Mouse (Mus musculus): Measurements from ENCODE around the gene Ush1g. TPM values are rescaled to one million over a fixed set of nuclear protein-coding genes. Genes with fewer than 3 reads are reported as not detected.
A peak's percentile ranks its signal among the peaks of the same experiment; 100 is the strongest.

The Ush1g gene
- polyA plus RNA-seq, 1 experiment from 2014 or later: not detected

DNA sequence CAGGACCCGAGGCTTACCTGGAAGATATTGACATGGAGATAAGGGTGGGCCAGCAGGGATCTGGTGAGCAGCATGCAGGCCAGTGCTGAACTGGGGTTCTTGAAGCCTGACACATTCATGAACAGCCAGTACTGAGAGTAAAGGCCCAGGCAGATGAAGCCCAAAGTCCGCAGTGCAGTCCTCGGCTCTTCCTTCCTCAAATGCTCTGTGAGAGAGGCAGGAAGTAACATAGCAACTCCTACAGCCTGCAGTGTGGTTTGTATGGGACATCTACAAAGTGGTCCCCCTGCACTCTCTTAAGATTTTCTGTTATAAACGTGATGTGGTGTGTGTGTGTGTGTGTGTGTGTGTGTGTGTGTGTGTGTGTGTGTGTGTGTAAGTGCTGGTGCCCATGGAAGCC, 36.6 kb downstream of the Ush1g start:
- no peaks in the 10 kb centered on the region for H3K27me3 ChIP-seq
- no peaks in the 10 kb centered on the region for H3K9me3 ChIP-seq
- no peaks in the 10 kb centered on the region for H3K36me3 ChIP-seq (replicated peaks)
- H3K4me2 ChIP-seq: no peak overlapping the region
- H3K27ac ChIP-seq: no peak overlapping the region
- ATAC-seq (ENCODE audit: low FRiP score): no peak
- H3K4me1 ChIP-seq: peaks cover 6% of the 10 kb centered on the region; the same call in 1 of the 2 replicates
- H3K4me3 ChIP-seq (replicated peaks): no peak overlapping the region
- 73% methylated on average over 4 of the region's 4 CpGs for WGBS
- H3K9ac ChIP-seq: no peak overlapping the region

DNA sequence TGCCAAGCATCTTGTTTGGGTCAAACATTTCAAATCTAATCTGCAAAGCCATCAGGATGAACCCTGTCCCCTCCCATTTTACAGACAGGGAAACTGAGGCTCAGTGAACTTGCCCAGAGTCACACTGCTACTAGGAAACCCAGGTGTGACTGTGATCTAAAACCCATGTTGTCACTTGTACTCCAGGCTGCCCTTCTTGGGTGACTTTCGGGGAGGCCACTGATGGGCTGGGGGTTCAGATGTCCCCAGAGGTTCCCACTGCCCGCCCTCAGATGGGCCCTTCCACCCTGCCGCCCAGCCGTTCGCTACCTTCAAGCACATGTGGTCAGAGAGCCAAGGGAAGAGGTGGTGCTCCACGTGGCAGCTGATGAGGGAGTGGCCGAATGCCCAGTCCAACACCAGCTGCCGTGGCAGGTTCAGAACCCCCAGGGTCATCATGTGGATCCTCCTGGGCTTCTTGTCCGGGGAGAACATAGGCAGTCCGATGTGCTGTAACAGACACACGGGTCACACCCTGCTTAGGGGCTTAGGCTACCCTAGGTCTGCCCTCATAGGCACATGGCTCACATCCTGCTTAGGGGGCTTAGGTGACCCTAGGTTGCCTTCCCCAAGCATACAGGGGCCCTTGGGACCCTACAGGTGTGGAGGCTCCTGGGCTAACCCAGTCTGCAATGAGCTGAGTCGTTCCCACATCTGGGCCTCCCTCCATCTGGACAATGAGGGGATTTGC, 37.8 kb downstream of the Ush1g start:
- H3K4me1 ChIP-seq: peaks cover 6% of the 10 kb centered on the region; the same call in 1 of the 2 replicates
- H3K27ac ChIP-seq: no peak overlapping the region
- no peak overlapping the region for H3K4me2 ChIP-seq
- H3K4me3 ChIP-seq (replicated peaks): no peak overlapping the region
- H3K9ac ChIP-seq: no peak overlapping the region
- WGBS: 86% methylated on average over 12 of the region's 12 CpGs
- H3K36me3 ChIP-seq (replicated peaks): no peaks in the 10 kb centered on the region
- no peaks in the 10 kb centered on the region for H3K27me3 ChIP-seq
- no peak for ATAC-seq (ENCODE audit: low FRiP score)
- no peaks in the 10 kb centered on the region for H3K9me3 ChIP-seq

DNA sequence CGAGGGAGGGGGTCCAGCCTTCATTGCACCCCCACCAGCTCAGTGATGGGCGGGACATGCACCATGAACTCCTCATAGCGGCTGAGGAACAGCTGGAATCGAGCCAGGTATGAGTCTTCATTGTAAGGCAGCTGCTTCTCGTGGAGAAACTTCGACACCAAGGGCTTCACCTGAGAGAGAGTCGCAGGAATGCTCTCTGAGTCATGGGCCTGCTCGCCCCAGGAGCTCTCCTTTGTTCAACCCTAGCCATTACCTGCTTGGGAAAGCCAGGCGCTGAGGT, 38.4 kb downstream of the Ush1g start:
- ATAC-seq (ENCODE audit: low FRiP score): no peak
- H3K4me3 ChIP-seq (replicated peaks): no peak overlapping the region
- no peak overlapping the region for H3K27ac ChIP-seq
- no peaks in the 10 kb centered on the region for H3K27me3 ChIP-seq
- no peak overlapping the region for H3K9ac ChIP-seq
- H3K36me3 ChIP-seq (replicated peaks): no peaks in the 10 kb centered on the region
- peaks cover 6% of the 10 kb centered on the region; the same call in 1 of the 2 replicates for H3K4me1 ChIP-seq
- WGBS: 78% methylated on average over 9 of the region's 9 CpGs
- no peak overlapping the region for H3K4me2 ChIP-seq
- H3K9me3 ChIP-seq: no peaks in the 10 kb centered on the region

DNA sequence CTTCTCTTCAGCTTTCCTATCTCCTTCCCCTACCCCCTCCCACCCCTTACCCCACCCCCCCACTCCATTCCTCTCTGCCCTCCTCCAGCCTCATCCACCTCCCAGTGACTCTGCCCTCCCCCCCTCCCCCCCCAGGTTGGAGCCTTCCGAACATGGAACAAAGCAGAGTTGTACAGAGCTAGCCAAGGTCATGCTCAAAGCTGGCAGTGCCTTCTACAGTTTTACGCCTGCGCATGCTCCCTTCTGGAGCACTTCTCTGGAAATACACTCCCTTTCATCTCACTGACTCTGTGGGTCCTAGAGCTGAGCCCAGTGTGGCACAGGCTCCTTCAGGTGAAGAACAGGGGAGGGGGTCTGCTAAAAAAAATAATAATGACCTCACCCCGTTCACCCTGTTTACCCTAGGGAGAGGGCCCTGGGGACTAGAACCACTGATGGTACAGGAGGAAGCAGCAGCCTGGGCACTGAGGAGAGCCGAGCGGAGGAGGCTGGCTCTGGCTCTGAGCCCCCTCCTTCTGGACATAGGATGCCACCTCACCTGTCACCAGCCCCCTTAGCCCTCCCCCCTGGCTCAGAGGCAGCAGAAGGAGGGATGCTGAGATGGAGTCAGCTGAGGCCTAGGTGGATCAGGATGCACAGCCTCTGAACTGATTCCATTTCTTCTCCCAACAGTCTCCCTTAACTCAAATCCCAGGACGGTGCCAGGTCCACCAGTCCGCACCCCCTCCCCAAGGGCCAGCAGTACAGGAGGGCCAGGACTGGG, 38.9 kb downstream of the Ush1g start:
- 85% methylated on average over 8 of the region's 8 CpGs for WGBS
- ATAC-seq (ENCODE audit: low FRiP score): no peak

DNA sequence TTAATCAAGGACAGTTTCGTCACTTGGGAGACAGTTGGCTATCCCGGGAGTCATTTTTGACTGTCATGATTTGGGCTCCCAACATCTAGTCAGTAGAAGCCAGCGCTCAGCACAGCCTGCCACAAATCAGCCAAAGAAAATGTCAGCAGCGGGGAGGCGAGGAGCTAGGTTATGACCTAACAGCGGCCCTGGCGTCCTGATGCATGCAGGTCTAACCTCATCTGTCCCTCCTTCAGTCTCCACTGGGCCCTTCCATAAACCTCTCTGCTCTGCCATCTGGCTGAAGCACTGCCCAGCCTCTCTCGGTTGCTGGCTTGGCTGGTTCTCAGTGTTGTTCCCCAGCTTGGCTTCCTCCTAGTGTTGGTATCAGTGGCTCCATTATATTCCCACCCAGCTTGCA, 39.5 kb downstream of the Ush1g start:
- Histone ChIP-seq H3K27ac (no peak overlapping the region), H3K4me1 (peaks cover 12% of the 10 kb centered on the region), H3K27me3 (no peaks in the 10 kb centered on the region), H3K36me3 (replicated peaks) (no peaks in the 10 kb centered on the region), H3K9ac (no peak overlapping the region), H3K4me3 (replicated peaks) (no peak overlapping the region), H3K4me2 (no peak overlapping the region), H3K9me3 (no peaks in the 10 kb centered on the region)
- WGBS: 79% methylated on average over 8 of the region's 8 CpGs
- no peak for ATAC-seq (ENCODE audit: low FRiP score)

More for the DNA sequence above, 38.9 kb downstream of the Ush1g start:
- Histone ChIP-seq H3K36me3 (replicated peaks) (no peaks in the 10 kb centered on the region), H3K27me3 (no peaks in the 10 kb centered on the region), H3K4me1 (peaks cover 8% of the 10 kb centered on the region), H3K27ac (no peak overlapping the region), H3K9ac (no peak overlapping the region), H3K4me3 (replicated peaks) (no peak overlapping the region), H3K4me2 (no peak overlapping the region), H3K9me3 (no peaks in the 10 kb centered on the region)

DNA sequence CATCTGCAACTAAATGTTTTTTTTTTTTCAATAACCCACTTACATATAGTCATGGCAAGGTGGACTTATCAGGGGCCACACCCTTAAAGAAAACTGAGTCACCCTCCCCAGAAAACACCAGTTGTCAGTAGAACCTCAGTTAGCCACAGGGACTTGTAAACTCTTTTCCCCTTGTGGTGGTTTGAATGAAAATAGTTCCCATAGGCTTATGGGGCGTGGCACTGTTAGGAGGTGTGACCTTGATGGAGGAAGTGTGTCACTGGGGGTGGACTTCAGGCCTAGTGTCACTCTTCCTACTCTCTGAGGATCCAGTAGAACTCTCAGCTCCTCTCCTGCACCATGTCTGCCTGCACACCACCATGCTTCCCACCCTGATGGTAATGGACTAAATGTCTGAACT, 42.1 kb downstream of the Ush1g start:
- H3K9me3 ChIP-seq: no peaks in the 10 kb centered on the region
- H3K9ac ChIP-seq: no peak overlapping the region
- ATAC-seq (ENCODE audit: low FRiP score): no peak
- no peaks in the 10 kb centered on the region for H3K27me3 ChIP-seq
- 74% methylated on average over 1 of the region's 1 CpGs for WGBS
- H3K4me3 ChIP-seq (replicated peaks): no peak overlapping the region
- no peak overlapping the region for H3K27ac ChIP-seq
- peaks cover 22% of the 10 kb centered on the region for H3K4me1 ChIP-seq
- no peaks in the 10 kb centered on the region for H3K36me3 ChIP-seq (replicated peaks)
- H3K4me2 ChIP-seq: no peak overlapping the region

DNA sequence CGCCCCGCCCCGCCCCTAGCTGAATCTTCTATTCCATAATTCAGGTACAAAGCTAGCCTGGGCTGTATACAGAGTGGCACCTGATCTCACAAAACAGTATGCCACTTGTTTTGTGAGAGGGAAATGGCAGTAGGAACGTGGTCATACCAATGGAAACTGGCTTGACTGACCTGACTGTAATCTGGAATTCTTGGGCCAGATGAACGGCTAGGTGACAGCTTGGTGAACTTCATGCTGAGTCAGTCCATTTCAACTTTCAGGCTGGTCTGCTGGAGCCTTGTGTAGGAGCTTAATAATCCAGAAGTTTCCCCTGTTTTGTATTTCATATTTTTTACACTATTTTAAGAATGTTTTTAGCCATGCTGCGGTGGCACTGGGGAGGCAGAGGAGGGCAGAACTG, 43.7 kb downstream of the Ush1g start:
- Histone ChIP-seq H3K27me3 (no peaks in the 10 kb centered on the region), H3K27ac (no peak overlapping the region), H3K4me3 (replicated peaks) (peak overlapping the region; percentile 51; the same call in 1 of the 2 replicates), H3K4me2 (peak overlapping the region; percentile 73), H3K4me1 (peaks cover 22% of the 10 kb centered on the region), H3K9ac (no peak overlapping the region), H3K36me3 (replicated peaks) (no peaks in the 10 kb centered on the region), H3K9me3 (no peaks in the 10 kb centered on the region)
- ATAC-seq (ENCODE audit: low FRiP score): no peak
- WGBS: 80% methylated on average over 6 of the region's 6 CpGs

DNA sequence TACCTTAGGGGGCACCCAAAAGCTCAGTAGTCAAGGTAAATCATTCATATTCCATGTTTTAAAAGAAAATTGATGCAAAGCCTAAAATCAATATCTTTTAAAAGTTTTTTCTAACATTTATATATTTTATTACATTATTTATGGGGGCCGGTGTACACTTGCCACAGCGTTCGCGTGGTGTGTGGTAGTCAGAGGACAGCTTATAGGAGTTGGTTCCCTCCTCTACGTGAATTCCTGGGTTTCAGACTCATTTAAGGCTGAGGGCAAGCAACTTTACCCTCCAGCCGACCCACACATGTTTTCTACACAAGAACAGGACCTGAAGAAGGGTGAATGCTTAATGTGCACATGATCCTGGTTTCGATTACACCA, 44.3 kb downstream of the Ush1g start:
- 26% methylated on average over 7 of the region's 7 CpGs for WGBS
- Histone ChIP-seq H3K27ac (peak overlapping the region; percentile 90; the same call in 1 of the 2 replicates), H3K27me3 (no peaks in the 10 kb centered on the region), H3K4me1 (peaks cover 22% of the 10 kb centered on the region), H3K36me3 (replicated peaks) (no peaks in the 10 kb centered on the region), H3K4me3 (replicated peaks) (peak overlapping the region; percentile 51), H3K9me3 (no peaks in the 10 kb centered on the region), H3K9ac (peak overlapping the region; percentile 54; the same call in 1 of the 2 replicates), H3K4me2 (peak overlapping the region; percentile 73)
- ATAC-seq (ENCODE audit: low FRiP score): no peak

DNA sequence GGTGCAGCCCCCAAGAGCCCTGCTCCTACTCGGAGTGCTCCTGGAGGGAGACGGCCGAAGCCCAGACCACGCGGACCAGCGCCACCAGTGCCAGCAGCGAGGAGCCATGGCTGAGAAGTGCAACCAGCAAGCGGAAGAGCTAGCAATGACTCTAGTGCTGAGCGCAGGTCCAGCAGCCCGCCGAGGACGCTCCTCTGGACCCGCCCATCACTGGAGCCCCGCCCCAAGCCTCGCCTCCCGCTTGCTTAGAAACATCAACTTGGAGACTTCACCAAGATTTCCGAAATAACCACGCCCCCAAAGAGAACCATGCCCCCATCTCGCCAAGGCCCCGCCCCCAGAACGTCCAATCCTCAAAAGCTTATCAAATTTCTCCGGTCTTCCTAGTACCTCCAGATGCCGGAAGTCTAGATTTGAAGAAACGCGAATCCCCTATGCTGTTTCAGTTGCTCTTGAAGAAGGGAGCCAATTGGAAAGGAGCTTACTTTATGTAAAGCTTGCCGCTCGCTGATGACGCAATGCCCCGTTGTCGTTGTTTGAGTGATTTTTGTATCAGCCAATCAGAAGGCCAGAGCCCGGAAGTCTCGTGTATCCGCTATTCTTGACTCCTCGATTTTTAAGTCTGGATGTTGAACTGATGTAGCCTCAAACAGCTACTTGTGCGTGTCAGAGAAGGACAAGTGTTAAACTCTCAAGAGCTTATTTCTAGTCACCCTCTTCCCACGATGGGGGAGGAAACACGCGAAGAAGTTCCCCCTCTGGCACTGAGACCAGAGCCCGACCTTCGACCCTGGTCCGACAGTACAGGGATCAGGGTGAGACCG, 44.8 kb downstream of the Ush1g start, which contains the start of gene Fdxr:
TSS of gene Fdxr (minus strand) at position 271 of the 824 bp plus-strand sequence.
- Histone ChIP-seq H3K9me3 (no peaks in the 10 kb centered on the region), H3K9ac (peak within 1 kb of the TSS; percentile 77), H3K4me3 (replicated peaks) (peak within 1 kb of the TSS; percentile 51), H3K36me3 (replicated peaks) (no peaks in the 10 kb centered on the region), H3K27me3 (no peaks in the 10 kb centered on the region), H3K27ac (peak within 1 kb of the TSS; percentile 90), H3K4me2 (peak within 1 kb of the TSS; percentile 84), H3K4me1 (peaks cover 22% of the 10 kb centered on the region)
- ATAC-seq (ENCODE audit: low FRiP score): peak; percentile 96
- WGBS: under 1% methylated on average over 42 of the region's 42 CpGs

DNA sequence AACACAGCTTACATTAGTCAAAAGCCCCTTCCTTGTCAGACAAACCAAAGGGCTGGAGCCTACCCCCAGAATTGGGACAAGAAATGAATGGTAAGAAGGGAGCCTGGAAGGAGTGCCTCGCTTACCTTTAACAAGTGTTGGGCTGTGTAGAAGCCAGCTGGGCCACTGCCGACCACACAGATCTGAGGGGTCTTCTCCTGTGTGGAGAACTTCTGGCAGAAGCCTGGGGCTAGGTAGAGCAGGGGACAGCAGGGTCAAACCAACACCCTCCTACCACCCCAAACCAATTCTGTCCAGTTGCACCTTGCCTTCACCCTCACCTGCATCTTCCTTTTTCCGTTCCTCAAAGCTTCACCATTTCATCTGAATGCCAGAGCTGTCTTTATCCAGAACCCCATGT, 45.9 kb downstream of the Ush1g start:
- WGBS: 68% methylated on average over 3 of the region's 3 CpGs
- Histone ChIP-seq H3K27ac (no peak overlapping the region), H3K27me3 (no peaks in the 10 kb centered on the region), H3K4me3 (replicated peaks) (peak overlapping the region; percentile 51), H3K4me1 (peaks cover 22% of the 10 kb centered on the region), H3K36me3 (replicated peaks) (no peaks in the 10 kb centered on the region), H3K4me2 (peak overlapping the region; percentile 84), H3K9ac (peak overlapping the region; percentile 77), H3K9me3 (no peaks in the 10 kb centered on the region)
- ATAC-seq (ENCODE audit: low FRiP score): no peak

DNA sequence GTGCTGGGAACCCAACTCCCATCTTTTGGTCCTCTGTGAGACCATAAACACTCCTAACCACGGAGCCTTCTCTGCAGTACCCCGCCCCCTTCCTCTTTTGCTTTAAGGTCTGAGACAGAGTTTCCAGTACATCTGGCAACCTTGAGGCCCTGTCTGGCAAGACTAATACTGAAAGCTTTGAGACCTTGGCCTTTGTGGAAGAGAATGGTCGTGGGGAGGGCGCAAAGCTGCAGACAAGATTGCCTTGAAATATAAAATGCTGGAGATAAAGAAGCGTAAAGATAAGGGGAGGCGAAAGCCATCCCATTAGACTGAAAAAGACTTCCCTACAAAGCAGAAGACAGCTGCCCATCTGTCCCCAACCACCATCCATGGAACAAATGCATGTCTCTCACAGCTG, 46.3 kb downstream of the Ush1g start:
- no peaks in the 10 kb centered on the region for H3K9me3 ChIP-seq
- peaks cover 22% of the 10 kb centered on the region for H3K4me1 ChIP-seq
- no peaks in the 10 kb centered on the region for H3K36me3 ChIP-seq (replicated peaks)
- peak overlapping the region; percentile 84 for H3K4me2 ChIP-seq
- no peaks in the 10 kb centered on the region for H3K27me3 ChIP-seq
- no peak overlapping the region for H3K27ac ChIP-seq
- H3K4me3 ChIP-seq (replicated peaks): no peak overlapping the region
- 92% methylated on average over 6 of the region's 6 CpGs for WGBS
- peak overlapping the region; percentile 77; the same call in 1 of the 2 replicates for H3K9ac ChIP-seq
- ATAC-seq (ENCODE audit: low FRiP score): no peak

DNA sequence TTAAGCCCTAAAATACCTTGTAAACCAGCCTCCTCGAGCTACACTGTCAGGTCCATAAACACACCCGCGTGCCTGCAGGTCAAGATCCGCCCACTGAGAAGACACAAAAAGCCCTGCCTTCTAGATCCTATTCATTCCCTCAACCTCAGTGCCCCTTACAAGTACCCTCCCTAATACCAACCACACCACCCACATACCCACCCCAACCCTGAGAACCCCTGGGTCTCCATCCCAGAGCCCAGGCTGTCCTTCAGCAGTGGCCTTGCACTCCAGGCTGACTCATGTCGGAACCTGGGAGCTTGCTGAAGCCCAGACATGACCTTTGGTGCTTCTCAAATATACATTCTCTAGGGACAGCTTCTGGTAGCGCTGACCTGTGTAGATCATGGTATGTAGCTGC, 47.1 kb downstream of the Ush1g start:
- H3K27ac ChIP-seq: no peak overlapping the region
- WGBS: 89% methylated on average over 6 of the region's 6 CpGs
- no peaks in the 10 kb centered on the region for H3K9me3 ChIP-seq
- H3K9ac ChIP-seq: no peak overlapping the region; the same call in 1 of the 2 replicates
- no peak overlapping the region for H3K4me3 ChIP-seq (replicated peaks)
- H3K4me1 ChIP-seq: peaks cover 26% of the 10 kb centered on the region
- ATAC-seq (ENCODE audit: low FRiP score): no peak
- H3K36me3 ChIP-seq (replicated peaks): no peaks in the 10 kb centered on the region
- H3K27me3 ChIP-seq: peaks cover 2% of the 10 kb centered on the region; the same call in 1 of the 2 replicates
- H3K4me2 ChIP-seq: no peak overlapping the region

All from forebrain, embryonic 12.5 days (tissue).